Mouse (Mus musculus) common myeloid progenitor, adult 5-6 weeks (primary cell): ENCODE measurements around the gene Rassf4. TPM values are rescaled to one million over a fixed set of nuclear protein-coding genes. Genes with fewer than 3 reads are reported as not detected.
"Not testable (repeated sequence)": the region's sequence is repeated elsewhere in the genome, so short reads cannot be mapped to it uniquely, and the experiment has no call there.

Experiments
- ATAC-seq: replicated peaks from 2 replicates; pipeline ENCODE4 v1.8.0; 2016; ENCODE audit warnings: low read depth, mild to moderate bottlenecking, moderate TSS enrichment, inconsistent platforms; ENCODE audit not compliant: poor library complexity, severe bottlenecking
- total RNA-seq: library from RNA; stranded (forward); fragments of 200-1000, 187-1606 nt; gene quantifications from 2 replicates; pipeline ENCODE4 v1.2.3, GENCODE M21; 2017

The Rassf4 gene
- total RNA-seq, 1 experiment from 2014 or later: 17.4 TPM

GRCm38 (mm10) chr6:116643881-116644280 lies 29.9 kb downstream of the Rassf4 start:
- ATAC-seq: no peak

- no peak for ATAC-seq
Measured at GRCm38 (mm10) chr6:116642942-116643341, 30.8 kb downstream of the Rassf4 start.

- ATAC-seq: no peak
Measured at GRCm38 (mm10) chr6:116639663-116640062, 34.1 kb downstream of the Rassf4 start.

GRCm38 (mm10) chr6:116638871-116639270 lies 34.9 kb downstream of the Rassf4 start:
- no peak for ATAC-seq

- ATAC-seq: no peak
Measured at GRCm38 (mm10) chr6:116637496-116637895, 36.3 kb downstream of the Rassf4 start.

GRCm38 (mm10) chr6:116636581-116637235 lies 37.0 kb downstream of the Rassf4 start:
- ATAC-seq: no peak

GRCm38 (mm10) chr6:116635251-116636180 lies 38.2 kb downstream of the Rassf4 start:
- ATAC-seq: peak; percentile 17; the same call in 1 of the 2 replicates

- no peak for ATAC-seq
Measured at GRCm38 (mm10) chr6:116633741-116634695, 39.7 kb downstream of the Rassf4 start.

- peak; percentile 40; the same call in 1 of the 2 replicates for ATAC-seq
Measured at GRCm38 (mm10) chr6:116632129-116632528, 41.6 kb downstream of the Rassf4 start.

GRCm38 (mm10) chr6:116629766-116630165 lies 44.0 kb downstream of the Rassf4 start:
- ATAC-seq: 0 out of 2 replicates have a peak, but pooled peaks have one; percentile 17

GRCm38 (mm10) chr6:116628539-116629171 lies 45.1 kb downstream of the Rassf4 start, which contains the start of gene Zfp422:
Zfp422 (minus strand) TSS chr6:116628999.
- ATAC-seq: peak; percentile 50

- ATAC-seq: no peak
Measured at GRCm38 (mm10) chr6:116628095-116628494, 45.7 kb downstream of the Rassf4 start.

- ATAC-seq: not testable (repeated sequence)
Measured at GRCm38 (mm10) chr6:116626417-116626816, 47.3 kb downstream of the Rassf4 start.

- ATAC-seq: peak; percentile 86
Measured at GRCm38 (mm10) chr6:116621318-116622023, 52.3 kb downstream of the Rassf4 start.

GRCm38 (mm10) chr6:116618073-116618472 lies 55.7 kb downstream of the Rassf4 start:
- no peak for ATAC-seq

- no peak for ATAC-seq
Measured at GRCm38 (mm10) chr6:116615719-116616118, 58.0 kb downstream of the Rassf4 start.

- ATAC-seq: 0 out of 2 replicates have a peak, but pooled peaks have one; percentile 45
Measured at GRCm38 (mm10) chr6:116607230-116607629, 66.5 kb downstream of the Rassf4 start.

GRCm38 (mm10) chr6:116600969-116601368 lies 72.8 kb downstream of the Rassf4 start:
- ATAC-seq: not testable (repeated sequence)

GRCm38 (mm10) chr6:116584095-116584494 lies 89.7 kb downstream of the Rassf4 start, which contains the start of gene Olfr215:
Olfr215 (minus strand) TSS chr6:116584195.
- ATAC-seq: no peak
